ENCODE assay signal across 9 mouse cellular contexts in the genomic region with DNA sequence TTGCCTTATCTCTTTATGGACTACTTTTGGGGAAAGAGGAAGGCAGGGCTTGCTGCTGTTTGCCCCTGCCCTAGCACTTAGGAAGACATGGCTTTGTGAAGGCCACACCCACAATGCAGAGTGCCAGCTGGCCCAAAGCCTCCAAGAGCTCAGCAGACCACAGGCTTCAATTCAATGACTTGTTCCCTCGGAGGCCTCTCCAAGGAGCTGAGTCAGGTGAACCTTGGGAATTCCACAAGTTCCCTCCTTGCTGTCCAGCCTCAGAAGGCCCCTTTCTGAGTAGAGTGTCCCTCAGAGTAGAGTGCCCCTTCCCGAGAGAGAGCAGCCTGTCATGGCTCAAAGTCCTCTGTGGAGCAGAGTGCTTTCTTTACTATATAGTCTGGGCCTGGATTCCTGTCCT.
DNase-seq lines count a peak whose midpoint lies in the region; ATAC-seq lines count a peak whose summit lies in the region.
"Had no signal": no experiment of that assay in that cellular context is flagged by ENCODE, and none has a peak within 500 bp of the region (broad histone marks: within the 10 kb centered on the region; RNA-seq: fewer than 3 reads in every experiment).

No protein-coding gene starts in this region.

- H3K9me3 ChIP-seq in hindbrain, embryonic 16.5 days (ENCODE audit: control insufficient read depth, low read length): no peaks in the 10 kb centered on the region
- H3K9me3 ChIP-seq in liver, embryonic 13.5 days (replicated peaks): no peaks in the 10 kb centered on the region
- H3K9me3 ChIP-seq in stomach, embryonic 14.5 days (ENCODE audit: control insufficient read depth, low read depth, low read length): no peaks in the 10 kb centered on the region
- H3K9me3 ChIP-seq in midbrain, embryonic 10.5 days (replicated peaks): no peaks in the 10 kb centered on the region

- H3K4me3 ChIP-seq in hindbrain, embryonic 16.5 days (ENCODE audit: low read length): no peak overlapping the region
- no peak overlapping the region for H3K4me3 ChIP-seq in liver, embryonic 13.5 days (replicated peaks)
- H3K4me3 ChIP-seq in stomach, embryonic 14.5 days (ENCODE audit: low read depth, low read length): no peak overlapping the region
- H3K4me3 ChIP-seq in midbrain, embryonic 10.5 days: no peak overlapping the region
- H3K4me3 ChIP-seq: erythroblast, embryonic 14.5 days had no signal

- peaks cover 21% of the 10 kb centered on the region for H3K4me1 ChIP-seq in hindbrain, embryonic 16.5 days (ENCODE audit: control insufficient read depth, insufficient read depth, low read depth, low read length)
- H3K4me1 ChIP-seq in liver, embryonic 13.5 days (replicated peaks): peaks cover 35% of the 10 kb centered on the region
- peaks cover 18% of the 10 kb centered on the region for H3K4me1 ChIP-seq in stomach, embryonic 14.5 days (ENCODE audit: control insufficient read depth, insufficient read depth, low read length)
- peaks cover 46% of the 10 kb centered on the region for H3K4me1 ChIP-seq in midbrain, embryonic 10.5 days

- H3K9ac ChIP-seq in hindbrain, embryonic 16.5 days (ENCODE audit: low read depth, low read length): peak overlapping the region; percentile 25; the same call in 1 of the 2 replicates
- H3K9ac ChIP-seq in liver, embryonic 13.5 days: no peak overlapping the region
- H3K9ac ChIP-seq in stomach, embryonic 14.5 days (replicated peaks; ENCODE audit: low read depth, low read length): no peak overlapping the region

- peak; percentile 73 for DNase-seq in left cerebral cortex, postnatal 4 days
- DNase-seq in left cerebral cortex, adult 11 months (ENCODE audit: low spot score): no peak
- peak; percentile 89 for DNase-seq in fibroblast of lung, adult 2 months (ENCODE audit: low read depth)
- no peak for DNase-seq in liver, embryonic 13.5 days
- DNase-seq in spleen, postnatal 14 days (ENCODE audit: low spot score in 2 of 2): no peak
- no peak for DNase-seq in midbrain, embryonic 10.5 days (ENCODE audit: low spot score)

- no peaks in the 10 kb centered on the region for H3K36me3 ChIP-seq in hindbrain, embryonic 16.5 days (ENCODE audit: control insufficient read depth, insufficient read depth, low read length)
- no peaks in the 10 kb centered on the region for H3K36me3 ChIP-seq in liver, embryonic 13.5 days
- H3K36me3 ChIP-seq in stomach, embryonic 14.5 days (ENCODE audit: control insufficient read depth, insufficient read depth, low read length): no peaks in the 10 kb centered on the region
- no peaks in the 10 kb centered on the region for H3K36me3 ChIP-seq in midbrain, embryonic 10.5 days

- ATAC-seq in hindbrain, embryonic 16.5 days: no peak
- no peak for ATAC-seq in liver, embryonic 13.5 days (ENCODE audit: low read depth)
- ATAC-seq in stomach, embryonic 14.5 days (ENCODE audit: insufficient number of reproducible peaks, insufficient read depth, low FRiP score, low read depth): peak; percentile 31; the same call in 1 of the 2 replicates

- H3K27ac ChIP-seq in hindbrain, embryonic 16.5 days (ENCODE audit: low read depth, low read length): peak overlapping the region; percentile 39; the same call in 1 of the 2 replicates
- H3K27ac ChIP-seq in liver, embryonic 13.5 days: no peak overlapping the region
- H3K27ac ChIP-seq in stomach, embryonic 14.5 days (ENCODE audit: low read length): no peak overlapping the region
- H3K27ac ChIP-seq in midbrain, embryonic 10.5 days (replicated peaks): no peak overlapping the region

- no peak overlapping the region for H3K4me2 ChIP-seq in hindbrain, embryonic 16.5 days (ENCODE audit: low read length)
- peak overlapping the region; percentile 26; the same call in 1 of the 2 replicates for H3K4me2 ChIP-seq in liver, embryonic 13.5 days
- H3K4me2 ChIP-seq in stomach, embryonic 14.5 days (replicated peaks; ENCODE audit: low read depth, low read length): no peak overlapping the region; the same call in 1 of the 2 replicates

- intact Hi-C loops in left cerebral cortex, postnatal 4 days (cut with DNase I): no loop called here

- 35% methylated on average over 2 of the region's 2 CpGs for WGBS in hindbrain, embryonic 16.5 days
- WGBS in liver, embryonic 13.5 days (ENCODE audit: insufficient replicate concordance): 35% methylated on average over 2 of the region's 2 CpGs
- WGBS in stomach, embryonic 14.5 days: 15% methylated on average over 2 of the region's 2 CpGs
- 71% methylated on average over 2 of the region's 2 CpGs for WGBS in midbrain, embryonic 10.5 days

- no peaks in the 10 kb centered on the region; the same call in 1 of the 2 replicates for H3K27me3 ChIP-seq in hindbrain, embryonic 16.5 days (replicated peaks; ENCODE audit: control insufficient read depth, insufficient read depth, low read length)
- no peaks in the 10 kb centered on the region for H3K27me3 ChIP-seq in liver, embryonic 13.5 days
- H3K27me3 ChIP-seq in stomach, embryonic 14.5 days (ENCODE audit: control insufficient read depth, insufficient read depth, low read length): no peaks in the 10 kb centered on the region
- H3K27me3 ChIP-seq in midbrain, embryonic 10.5 days (ENCODE audit: low read depth, poor library complexity, severe bottlenecking): peaks cover 19% of the 10 kb centered on the region

Comparison
In these comparisons a context has a peak if more than half of its experiments do, and no peak if none do; other contexts are left out.
1. DNase-seq: peak in left cerebral cortex, postnatal 4 days (single experiment) and fibroblast of lung, adult 2 months (single experiment); none in left cerebral cortex, adult 11 months (single experiment), liver, embryonic 13.5 days (single experiment), spleen, postnatal 14 days (0 of 2) and midbrain, embryonic 10.5 days (single experiment).